Comparison of ENCODE assay signal across 24 mouse cellular contexts in genomic region chr17:81096490-81096889, GRCm38 (mm10). TPM values are rescaled to one million over a fixed set of nuclear protein-coding genes. Genes with fewer than 3 reads are reported as not detected.
A peak's percentile ranks its signal among the peaks of the same experiment; 100 is the strongest.
DNase-seq lines count a peak whose midpoint lies in the region; ATAC-seq and TF ChIP-seq lines count a peak whose summit lies in the region.
"Had no signal": no experiment of that assay in that cellular context is flagged by ENCODE, and none has a peak within 500 bp of the region (broad histone marks: within the 10 kb centered on the region; RNA-seq: fewer than 3 reads in every experiment).

No protein-coding gene starts in this region.

- 0 out of 2 replicates have a peak, but pooled peaks cover 3% of the 10 kb centered on the region for H3K4me1 ChIP-seq in forebrain, embryonic 15.5 days
- H3K4me1 ChIP-seq in forebrain, embryonic 13.5 days, result no peaks in the 10 kb centered on the region
- no peaks in the 10 kb centered on the region for H3K4me1 ChIP-seq in midbrain, postnatal 0 days (ENCODE audit: insufficient read depth, low read length)
- no peaks in the 10 kb centered on the region for H3K4me1 ChIP-seq in midbrain, embryonic 16.5 days (ENCODE audit: control insufficient read depth, insufficient read depth, low read length)
- H3K4me1 ChIP-seq: embryonic facial prominence, embryonic 12.5 days; embryonic facial prominence, embryonic 15.5 days; forebrain, embryonic 12.5 days; hindbrain, embryonic 12.5 days; hindbrain, embryonic 15.5 days had no signal

- H3K36me3 ChIP-seq in forebrain, embryonic 15.5 days, result no peaks in the 10 kb centered on the region
- no peaks in the 10 kb centered on the region for H3K36me3 ChIP-seq in forebrain, embryonic 13.5 days (ENCODE audit: poor library complexity, severe bottlenecking)
- no peaks in the 10 kb centered on the region for H3K36me3 ChIP-seq in midbrain, postnatal 0 days (ENCODE audit: insufficient read depth, low read length)
- H3K36me3 ChIP-seq in midbrain, embryonic 16.5 days (ENCODE audit: control insufficient read depth, insufficient read depth, low read length), result no peaks in the 10 kb centered on the region
- H3K36me3 ChIP-seq: embryonic facial prominence, embryonic 12.5 days; embryonic facial prominence, embryonic 15.5 days; forebrain, embryonic 12.5 days; G1E; hindbrain, embryonic 12.5 days; hindbrain, embryonic 15.5 days had no signal

- H3K27ac ChIP-seq in forebrain, embryonic 15.5 days (replicated peaks), result no peak overlapping the region
- H3K27ac ChIP-seq in forebrain, embryonic 13.5 days, result no peak overlapping the region
- no peak overlapping the region for H3K27ac ChIP-seq in midbrain, postnatal 0 days (ENCODE audit: low read depth, low read length)
- no peak overlapping the region for H3K27ac ChIP-seq in midbrain, embryonic 16.5 days (ENCODE audit: low read length)
- H3K27ac ChIP-seq: embryonic facial prominence, embryonic 12.5 days; embryonic facial prominence, embryonic 15.5 days; forebrain, embryonic 12.5 days; gastrocnemius, adult 2 months; hindbrain, embryonic 12.5 days; hindbrain, embryonic 15.5 days had no signal

- H3K9me3 ChIP-seq in forebrain, embryonic 15.5 days, result no peaks in the 10 kb centered on the region
- no peaks in the 10 kb centered on the region for H3K9me3 ChIP-seq in forebrain, embryonic 13.5 days (replicated peaks)
- no peaks in the 10 kb centered on the region for H3K9me3 ChIP-seq in midbrain, postnatal 0 days (ENCODE audit: low read length)
- H3K9me3 ChIP-seq in midbrain, embryonic 16.5 days (replicated peaks; ENCODE audit: control insufficient read depth, low read length, poor library complexity, severe bottlenecking), result no peaks in the 10 kb centered on the region
- H3K9me3 ChIP-seq: embryonic facial prominence, embryonic 12.5 days; embryonic facial prominence, embryonic 15.5 days; forebrain, embryonic 12.5 days; G1E; hindbrain, embryonic 12.5 days; hindbrain, embryonic 15.5 days had no signal

- TF ChIP-seq CTCF in midbrain, postnatal 0 days (IDR thresholded peaks at IDR 0.05), result peak; percentile 14; the same call in 1 of the 2 replicates

- no peaks in the 10 kb centered on the region for H3K27me3 ChIP-seq in forebrain, embryonic 15.5 days
- H3K27me3 ChIP-seq in forebrain, embryonic 13.5 days, result no peaks in the 10 kb centered on the region
- H3K27me3 ChIP-seq in midbrain, postnatal 0 days (ENCODE audit: insufficient read depth, low read length), result no peaks in the 10 kb centered on the region
- H3K27me3 ChIP-seq in midbrain, embryonic 16.5 days (ENCODE audit: control insufficient read depth, insufficient read depth, low read depth, low read length), result no peaks in the 10 kb centered on the region
- H3K27me3 ChIP-seq: CH12.LX; embryonic facial prominence, embryonic 12.5 days; embryonic facial prominence, embryonic 15.5 days; forebrain, embryonic 12.5 days; hindbrain, embryonic 12.5 days; hindbrain, embryonic 15.5 days had no signal

- DNase-seq in midbrain, postnatal 0 days (ENCODE audit: low spot score), result no peak
- peak; percentile 40 for DNase-seq in retina, postnatal 1 day
- DNase-seq: adrenal gland, adult 8-10 months; adrenal gland, postnatal 25 days; B cell, adult 2 months; cerebellum, adult 18-20 months; cerebellum, adult 9-10 months; cerebellum, postnatal 25 days; gastrocnemius, adult 2 months; gastrocnemius, postnatal 14 days; heart, adult 11 months had no signal

- 68% methylated on average over 2 of the region's 2 CpGs for WGBS in forebrain, embryonic 15.5 days
- 77% methylated on average over 2 of the region's 2 CpGs for WGBS in forebrain, embryonic 13.5 days
- 47% methylated on average over 2 of the region's 2 CpGs for WGBS in midbrain, postnatal 0 days
- WGBS in midbrain, embryonic 16.5 days, result 49% methylated on average over 2 of the region's 2 CpGs

- H3K4me2 ChIP-seq in forebrain, embryonic 15.5 days (replicated peaks), result no peak overlapping the region
- no peak overlapping the region for H3K4me2 ChIP-seq in forebrain, embryonic 13.5 days
- H3K4me2 ChIP-seq in midbrain, postnatal 0 days (ENCODE audit: low read depth, low read length, poor library complexity, severe bottlenecking), result no peak overlapping the region
- H3K4me2 ChIP-seq in midbrain, embryonic 16.5 days (ENCODE audit: low read length), result no peak overlapping the region
- H3K4me2 ChIP-seq: embryonic facial prominence, embryonic 12.5 days; embryonic facial prominence, embryonic 15.5 days; forebrain, embryonic 12.5 days; heart, embryonic 11.5 days; hindbrain, embryonic 12.5 days; hindbrain, embryonic 15.5 days had no signal

- no peak overlapping the region for H3K4me3 ChIP-seq in forebrain, embryonic 15.5 days
- H3K4me3 ChIP-seq in forebrain, embryonic 13.5 days, result no peak overlapping the region
- H3K4me3 ChIP-seq in midbrain, postnatal 0 days (ENCODE audit: low read depth, low read length), result no peak overlapping the region
- no peak overlapping the region for H3K4me3 ChIP-seq in midbrain, embryonic 16.5 days (ENCODE audit: low read depth, low read length)
- H3K4me3 ChIP-seq: embryonic facial prominence, embryonic 12.5 days; embryonic facial prominence, embryonic 15.5 days; forebrain, embryonic 12.5 days; gastrocnemius, adult 2 months; hindbrain, embryonic 12.5 days; hindbrain, embryonic 15.5 days had no signal

- peak; percentile 41; the same call in 1 of the 2 replicates for ATAC-seq in forebrain, embryonic 15.5 days (replicated peaks)
- ATAC-seq in forebrain, embryonic 13.5 days, result no peak
- ATAC-seq in midbrain, postnatal 0 days (ENCODE audit: low FRiP score), result no peak
- ATAC-seq in midbrain, embryonic 16.5 days, result no peak
- ATAC-seq in activated CD4-positive, CD25-positive, alpha-beta regulatory T cell, adult 4 months, result no peak
- ATAC-seq: intestine, postnatal 0 days had no signal

- H3K9ac ChIP-seq in forebrain, embryonic 15.5 days (replicated peaks), result no peak overlapping the region
- no peak overlapping the region for H3K9ac ChIP-seq in forebrain, embryonic 13.5 days
- H3K9ac ChIP-seq in midbrain, postnatal 0 days (replicated peaks; ENCODE audit: low read length, poor library complexity, severe bottlenecking), result no peak overlapping the region
- H3K9ac ChIP-seq in midbrain, embryonic 16.5 days (ENCODE audit: low read depth, low read length), result no peak overlapping the region
- H3K9ac ChIP-seq: embryonic facial prominence, embryonic 12.5 days; embryonic facial prominence, embryonic 15.5 days; forebrain, embryonic 12.5 days; hindbrain, embryonic 12.5 days; hindbrain, embryonic 15.5 days had no signal

RNA-seq across cellular contexts. Expression of gene Thumpd2, which starts 31.6 kb away (rescaled TPM):
- 11.4 TPM in 2 replicates for polyA plus RNA-seq in forebrain, embryonic 15.5 days (2015; fragmentation: Nextera tagmentation; extraction: Ambion mirVana)
- 11.5 and 12.3 TPM in 2 replicates for polyA plus RNA-seq in forebrain, embryonic 13.5 days (2015; fragmentation: Nextera tagmentation; extraction: Ambion mirVana)
- 2.6 and 3.1 TPM in 2 replicates for total RNA-seq in midbrain, postnatal 0 days (2014; rRNA removed)
- polyA plus RNA-seq in midbrain, postnatal 0 days (2015; fragmentation: Nextera tagmentation; extraction: Ambion mirVana), result 5.5 and 5.7 TPM in 2 replicates
- 6.9 and 7.2 TPM in 2 replicates for polyA plus RNA-seq in midbrain, embryonic 16.5 days (2015; fragmentation: Nextera tagmentation; extraction: Ambion mirVana)
- 10 to 100 TPM; 10.2 to 14.8 TPM for polyA plus RNA-seq in activated CD4-positive, CD25-positive, alpha-beta regulatory T cell, adult 4 months (2017; shearing (Covaris generic))
